Comparison of ENCODE assay signal across 10 mouse cellular contexts in genomic region chr2:94054813-94055212, GRCm38 (mm10). TPM values are rescaled to one million over a fixed set of nuclear protein-coding genes. Genes with fewer than 3 reads are reported as not detected.
DNase-seq lines count a peak whose midpoint lies in the region; ATAC-seq and TF ChIP-seq lines count a peak whose summit lies in the region.
"Had no signal": no experiment of that assay in that cellular context is flagged by ENCODE, and none has a peak within 500 bp of the region (broad histone marks: within the 10 kb centered on the region; RNA-seq: fewer than 3 reads in every experiment).

No protein-coding gene starts in this region.

- no peak overlapping the region for H3K27ac ChIP-seq in hindbrain, embryonic 11.5 days (ENCODE audit: low read depth, low read length)
- H3K27ac ChIP-seq in hindbrain, embryonic 10.5 days = no peak overlapping the region
- no peak overlapping the region for H3K27ac ChIP-seq in embryonic facial prominence, embryonic 11.5 days (replicated peaks; ENCODE audit: low read depth, low read length)
- H3K27ac ChIP-seq: embryonic facial prominence, embryonic 13.5 days had no signal

- POLR2A ChIA-PET in Patski (lab: Charles Lee) = no interaction called here

- no peaks in the 10 kb centered on the region for H3K9me3 ChIP-seq in hindbrain, embryonic 11.5 days (ENCODE audit: control insufficient read depth, low read length)
- no peaks in the 10 kb centered on the region for H3K9me3 ChIP-seq in hindbrain, embryonic 10.5 days
- no peaks in the 10 kb centered on the region for H3K9me3 ChIP-seq in embryonic facial prominence, embryonic 11.5 days (replicated peaks; ENCODE audit: control insufficient read depth, low read length)
- H3K9me3 ChIP-seq: embryonic facial prominence, embryonic 13.5 days had no signal

- DNase-seq in hindbrain, embryonic 11.5 days (ENCODE audit: low spot score) = peak; percentile 52
- no peak for DNase-seq in hindbrain, embryonic 10.5 days (ENCODE audit: low spot score)
- DNase-seq in A20 (ENCODE audit: low read depth, low spot score) = peak; percentile 52
- DNase-seq in Patski (ENCODE audit: low read depth, low spot score) = no peak
- DNase-seq in embryonic facial prominence, embryonic 11.5 days (ENCODE audit: low spot score) = peak; percentile 70
- DNase-seq in left cerebral cortex, postnatal 4 days = peak; percentile 17
- peak; percentile 26 for DNase-seq in thymus, postnatal 14 days
- no peak for DNase-seq in urinary bladder, adult 18-20 months (ENCODE audit: low spot score in 2 of 2)

- TF ChIP-seq CTCF in Patski (IDR thresholded peaks at IDR 0.05) = peak; percentile 79

- CTCF ChIA-PET in Patski (lab: Charles Lee) = interaction anchor here (0.6 to 3.7 kb wide), 16 partner anchors 9 to 236 kb away, joined by 3 to 23 read pairs (median 6); no protein-coding TSS in a partner anchor

- in situ Hi-C loops in Patski (cut with MboI; ENCODE audit: low pct_unique_long_range_greater_than_20kb) = no loop called here

- H3K4me2 ChIP-seq in hindbrain, embryonic 11.5 days (replicated peaks; ENCODE audit: low read depth, low read length) = no peak overlapping the region
- no peak overlapping the region for H3K4me2 ChIP-seq in embryonic facial prominence, embryonic 11.5 days (ENCODE audit: low read depth, low read length)
- H3K4me2 ChIP-seq: embryonic facial prominence, embryonic 13.5 days had no signal

- ATAC-seq in hindbrain, embryonic 11.5 days (ENCODE audit: low FRiP score) = 0 out of 2 replicates have a peak, but pooled peaks have one; percentile 61
- peak; percentile 37 for ATAC-seq in Patski
- no peak for ATAC-seq in embryonic facial prominence, embryonic 11.5 days (replicated peaks; ENCODE audit: insufficient number of reproducible peaks, low FRiP score, low TSS enrichment, low read depth)

- no peaks in the 10 kb centered on the region for H3K4me1 ChIP-seq in hindbrain, embryonic 11.5 days (replicated peaks; ENCODE audit: control insufficient read depth, insufficient read depth, low read length)
- no peaks in the 10 kb centered on the region for H3K4me1 ChIP-seq in hindbrain, embryonic 10.5 days (replicated peaks)
- H3K4me1 ChIP-seq in embryonic facial prominence, embryonic 11.5 days (ENCODE audit: control insufficient read depth, insufficient read depth, low read length) = no peaks in the 10 kb centered on the region

- H3K9ac ChIP-seq in hindbrain, embryonic 11.5 days (ENCODE audit: low read depth, low read length) = no peak overlapping the region
- H3K9ac ChIP-seq in embryonic facial prominence, embryonic 11.5 days (replicated peaks; ENCODE audit: low read length) = no peak overlapping the region
- H3K9ac ChIP-seq: embryonic facial prominence, embryonic 13.5 days had no signal

- intact Hi-C loops in left cerebral cortex, postnatal 4 days (cut with DNase I) = loop anchor here (5.0 kb wide), 1 partner anchor 187 kb away; no protein-coding TSS in a partner anchor

- no peak overlapping the region for H3K4me3 ChIP-seq in hindbrain, embryonic 11.5 days (ENCODE audit: low read depth, low read length)
- no peak overlapping the region for H3K4me3 ChIP-seq in hindbrain, embryonic 10.5 days
- H3K4me3 ChIP-seq in embryonic facial prominence, embryonic 11.5 days (ENCODE audit: low read depth, low read length) = no peak overlapping the region
- H3K4me3 ChIP-seq: embryonic facial prominence, embryonic 13.5 days had no signal

- H3K36me3 ChIP-seq in hindbrain, embryonic 11.5 days (ENCODE audit: control insufficient read depth, insufficient read depth, low read length) = no peaks in the 10 kb centered on the region
- H3K36me3 ChIP-seq in hindbrain, embryonic 10.5 days = peaks cover 11% of the 10 kb centered on the region
- no peaks in the 10 kb centered on the region for H3K36me3 ChIP-seq in embryonic facial prominence, embryonic 11.5 days (replicated peaks; ENCODE audit: control insufficient read depth, insufficient read depth, low read depth, low read length)
- H3K36me3 ChIP-seq: embryonic facial prominence, embryonic 13.5 days had no signal

- H3K27me3 ChIP-seq in hindbrain, embryonic 11.5 days (ENCODE audit: control insufficient read depth, insufficient read depth, low read length) = no peaks in the 10 kb centered on the region
- H3K27me3 ChIP-seq in hindbrain, embryonic 10.5 days (ENCODE audit: insufficient read depth, poor library complexity, severe bottlenecking) = no peaks in the 10 kb centered on the region
- H3K27me3 ChIP-seq in Patski = no peaks in the 10 kb centered on the region
- H3K27me3 ChIP-seq in embryonic facial prominence, embryonic 11.5 days (ENCODE audit: control insufficient read depth, insufficient read depth, low read length) = no peaks in the 10 kb centered on the region
- H3K27me3 ChIP-seq: embryonic facial prominence, embryonic 13.5 days had no signal

RNA-seq across cellular contexts. Expression of gene Alkbh3, which starts 44.2 kb away (rescaled TPM):
- polyA plus RNA-seq in hindbrain, embryonic 11.5 days (2014; fragmentation: Nextera tagmentation; extraction: Ambion mirVana) = 51.9 and 53.4 TPM in 2 replicates
- polyA plus RNA-seq in hindbrain, embryonic 10.5 days (2016; fragmentation: Nextera tagmentation; extraction: Ambion mirVana) = 57.5 and 58.7 TPM in 2 replicates
- polyA plus RNA-seq in Patski (2021) = 35.1 TPM
- polyA plus RNA-seq in embryonic facial prominence, embryonic 11.5 days (2014; fragmentation: Nextera tagmentation; extraction: Ambion mirVana) = 50.2 and 53.5 TPM in 2 replicates
- 10 to 100 TPM; 33.7 to 43.3 TPM for total RNA-seq in left cerebral cortex, postnatal 4 days (2021)

RNA-seq across cellular contexts. Expression of gene Gm27027, which starts 58.7 kb away (rescaled TPM):
- not detected in 2 replicates for polyA plus RNA-seq in hindbrain, embryonic 11.5 days (2014; fragmentation: Nextera tagmentation; extraction: Ambion mirVana)
- not detected in 2 replicates for polyA plus RNA-seq in hindbrain, embryonic 10.5 days (2016; fragmentation: Nextera tagmentation; extraction: Ambion mirVana)
- not detected for polyA plus RNA-seq in Patski (2021)
- not detected in 2 replicates for polyA plus RNA-seq in embryonic facial prominence, embryonic 11.5 days (2014; fragmentation: Nextera tagmentation; extraction: Ambion mirVana)
- not detected for total RNA-seq in left cerebral cortex, postnatal 4 days (2021)
- polyA plus RNA-seq: embryonic facial prominence, embryonic 13.5 days; limb, embryonic 11.5 days had no signal

Comparison
In these comparisons a context has a peak if more than half of its experiments do, and no peak if none do; other contexts are left out.
1. DNase-seq: peak in hindbrain, embryonic 11.5 days (single experiment), A20 (single experiment), embryonic facial prominence, embryonic 11.5 days (single experiment), left cerebral cortex, postnatal 4 days (single experiment) and thymus, postnatal 14 days (single experiment); none in hindbrain, embryonic 10.5 days (single experiment), Patski (single experiment) and urinary bladder, adult 18-20 months (0 of 2).